Mouse (Mus musculus): ENCODE data around the gene Kdsr. TPM values are rescaled to one million over a fixed set of nuclear protein-coding genes. Genes with fewer than 3 reads are reported as not detected.

The Kdsr gene
- polyA plus RNA-seq, 1 experiment from 2014 or later = 17.5 TPM

DNA sequence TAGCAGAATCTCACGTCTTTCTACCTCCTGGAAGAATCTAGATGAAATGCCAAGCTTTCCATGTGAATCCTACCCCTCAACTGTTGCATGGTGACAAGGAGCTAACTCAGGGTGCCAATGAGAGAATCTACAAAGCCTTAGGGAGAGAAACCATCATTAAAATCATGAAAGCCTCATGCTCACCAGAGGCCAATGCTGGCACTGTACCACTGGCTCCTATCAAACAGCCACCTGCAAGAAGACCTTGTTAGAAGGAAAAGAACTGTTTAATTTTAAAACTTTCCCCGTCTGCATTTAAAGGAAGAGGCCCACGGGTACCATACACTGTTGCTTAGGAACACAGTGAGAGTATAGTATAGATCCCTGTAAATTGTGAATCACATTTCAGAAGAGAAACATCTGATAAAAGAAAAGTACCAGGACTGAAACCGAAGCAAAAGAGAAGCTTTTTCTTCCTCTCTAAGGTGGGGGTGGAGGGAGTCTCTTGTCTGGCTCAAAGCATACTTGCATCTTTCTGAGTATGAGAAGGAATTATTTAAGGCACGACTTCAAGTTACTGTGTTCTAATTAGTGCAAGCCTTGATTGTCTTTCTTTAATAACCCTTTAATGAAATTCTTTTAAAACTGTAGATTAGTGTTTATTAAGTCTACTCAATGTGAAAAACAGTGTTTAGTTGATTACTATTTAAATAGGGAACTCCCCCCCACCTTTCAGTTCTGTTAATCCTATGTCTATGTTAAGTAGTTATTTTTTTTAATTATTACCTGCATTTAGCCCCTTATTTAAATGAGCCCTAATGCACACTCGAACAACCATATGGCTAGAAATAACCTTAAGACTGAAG, 52.3 kb downstream of the Kdsr start:
- Histone ChIP-seq H3K4me1 (replicated peaks; ENCODE audit: control insufficient read depth, insufficient read depth, low read length) (peaks cover 23% of the 10 kb centered on the region), H3K4me3 (ENCODE audit: low read length) (no peak overlapping the region), H3K27ac (ENCODE audit: low read length) (no peak overlapping the region), H3K4me2 (ENCODE audit: low read depth, low read length) (no peak overlapping the region), H3K36me3 (ENCODE audit: control insufficient read depth, insufficient read depth, low read length) (no peaks in the 10 kb centered on the region), H3K9ac (ENCODE audit: low read length) (no peak overlapping the region), H3K27me3 (ENCODE audit: control insufficient read depth, insufficient read depth, low read depth, low read length) (no peaks in the 10 kb centered on the region), H3K9me3 (ENCODE audit: control insufficient read depth, low read length) (no peaks in the 10 kb centered on the region)
- WGBS = 68% methylated on average over 6 of the region's 6 CpGs
- no peak for ATAC-seq (ENCODE audit: low read depth)

DNA sequence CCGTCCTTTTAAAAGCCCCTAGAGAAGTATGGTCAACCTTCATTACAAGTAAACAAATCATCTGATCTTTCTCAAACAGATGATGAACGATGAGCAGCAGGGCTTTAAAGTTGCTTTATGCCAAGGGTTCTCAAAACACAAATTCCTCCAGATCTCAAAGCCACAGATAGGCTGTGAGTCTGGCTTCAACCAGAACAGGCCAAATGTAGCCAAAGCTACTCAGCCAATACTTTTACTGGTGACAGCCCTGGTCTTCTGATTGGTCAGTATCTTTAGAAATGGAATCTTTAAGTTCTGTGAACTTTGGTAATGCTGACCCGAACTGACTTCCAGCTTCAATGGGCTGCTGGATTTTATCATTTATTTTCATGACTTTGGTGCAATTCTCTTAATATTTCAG, 56.3 kb downstream of the Kdsr start:
- no peaks in the 10 kb centered on the region for H3K27me3 ChIP-seq (ENCODE audit: control insufficient read depth, insufficient read depth, low read depth, low read length)
- no peak overlapping the region for H3K27ac ChIP-seq (ENCODE audit: low read length)
- ATAC-seq (ENCODE audit: low read depth) = peak; percentile 39
- 35% methylated on average over 3 of the region's 3 CpGs for WGBS
- no peaks in the 10 kb centered on the region for H3K9me3 ChIP-seq (ENCODE audit: control insufficient read depth, low read length)
- H3K9ac ChIP-seq (ENCODE audit: low read length) = no peak overlapping the region
- H3K36me3 ChIP-seq (ENCODE audit: control insufficient read depth, insufficient read depth, low read length) = no peaks in the 10 kb centered on the region
- peaks cover 8% of the 10 kb centered on the region; the same call in 1 of the 2 replicates for H3K4me1 ChIP-seq (replicated peaks; ENCODE audit: control insufficient read depth, insufficient read depth, low read length)
- H3K4me3 ChIP-seq (ENCODE audit: low read length) = no peak overlapping the region
- no peak overlapping the region for H3K4me2 ChIP-seq (ENCODE audit: low read depth, low read length)

DNA sequence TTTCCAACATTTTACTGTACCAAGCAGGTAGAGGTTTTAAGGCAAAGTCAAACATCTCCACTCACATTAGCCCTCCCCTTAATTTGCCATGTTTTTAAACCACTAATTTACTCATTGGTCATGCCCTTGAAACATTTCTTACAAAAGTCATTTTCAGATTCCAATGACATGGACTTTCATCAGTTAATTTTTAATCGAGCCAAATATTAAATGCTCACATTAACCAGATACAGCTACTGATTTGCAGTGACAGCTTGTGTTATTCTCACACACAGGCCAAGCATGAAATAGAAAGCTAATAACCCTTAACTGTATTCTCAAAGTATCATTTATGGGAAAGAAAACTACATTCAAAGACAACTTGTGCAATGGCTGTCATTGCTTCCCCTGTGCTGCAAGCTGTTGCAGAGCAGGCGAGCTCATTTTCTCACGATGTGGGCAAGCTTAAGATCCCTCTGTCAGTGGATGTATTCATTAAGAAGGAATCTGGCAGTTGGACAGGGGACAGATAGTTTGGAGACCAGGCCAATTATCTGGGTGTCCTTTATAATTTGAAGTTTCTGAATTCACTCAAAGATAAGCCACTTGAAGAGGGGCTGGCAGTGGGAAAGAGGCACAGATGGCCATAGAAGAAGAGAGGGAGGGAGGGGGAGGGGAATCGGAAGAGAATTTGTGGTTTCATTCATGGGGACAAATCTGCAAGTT, 56.9 kb downstream of the Kdsr start:
- H3K4me1 ChIP-seq (replicated peaks; ENCODE audit: control insufficient read depth, insufficient read depth, low read length) = peaks cover 8% of the 10 kb centered on the region; the same call in 1 of the 2 replicates
- no peaks in the 10 kb centered on the region for H3K27me3 ChIP-seq (ENCODE audit: control insufficient read depth, insufficient read depth, low read depth, low read length)
- no peaks in the 10 kb centered on the region for H3K36me3 ChIP-seq (ENCODE audit: control insufficient read depth, insufficient read depth, low read length)
- no peaks in the 10 kb centered on the region for H3K9me3 ChIP-seq (ENCODE audit: control insufficient read depth, low read length)
- no peak overlapping the region for H3K9ac ChIP-seq (ENCODE audit: low read length)
- no peak overlapping the region for H3K4me2 ChIP-seq (ENCODE audit: low read depth, low read length)
- no peak overlapping the region for H3K27ac ChIP-seq (ENCODE audit: low read length)
- 40% methylated on average over 4 of the region's 4 CpGs for WGBS
- peak; percentile 85 for ATAC-seq (ENCODE audit: low read depth)
- no peak overlapping the region for H3K4me3 ChIP-seq (ENCODE audit: low read length)

- Histone ChIP-seq H3K4me2 (ENCODE audit: low read depth, low read length) (no peak overlapping the region), H3K9me3 (ENCODE audit: control insufficient read depth, low read length) (no peaks in the 10 kb centered on the region), H3K27me3 (ENCODE audit: control insufficient read depth, insufficient read depth, low read depth, low read length) (no peaks in the 10 kb centered on the region), H3K36me3 (ENCODE audit: control insufficient read depth, insufficient read depth, low read length) (no peaks in the 10 kb centered on the region), H3K27ac (ENCODE audit: low read length) (no peak overlapping the region), H3K4me3 (ENCODE audit: low read length) (no peak overlapping the region), H3K9ac (ENCODE audit: low read length) (no peak overlapping the region), H3K4me1 (replicated peaks; ENCODE audit: control insufficient read depth, insufficient read depth, low read length) (peaks cover 6% of the 10 kb centered on the region; the same call in 1 of the 2 replicates)
- ATAC-seq (ENCODE audit: low read depth) = no peak
- WGBS = 85% methylated on average over 9 of the region's 9 CpGs
These were observed 58.9 kb downstream of the Kdsr start for GRCm38 (mm10) chr1:106700520-106701114.

GRCm38 (mm10) chr1:106696472-106696871, 63.1 kb downstream of the Kdsr start:
- H3K9me3 ChIP-seq (ENCODE audit: control insufficient read depth, low read length) = no peaks in the 10 kb centered on the region
- no peak overlapping the region for H3K4me3 ChIP-seq (ENCODE audit: low read length)
- H3K9ac ChIP-seq (ENCODE audit: low read length) = no peak overlapping the region
- 82% methylated on average over 5 of the region's 5 CpGs for WGBS
- no peak overlapping the region for H3K4me2 ChIP-seq (ENCODE audit: low read depth, low read length)
- no peaks in the 10 kb centered on the region for H3K27me3 ChIP-seq (ENCODE audit: control insufficient read depth, insufficient read depth, low read depth, low read length)
- H3K27ac ChIP-seq (ENCODE audit: low read length) = no peak overlapping the region
- H3K4me1 ChIP-seq (replicated peaks; ENCODE audit: control insufficient read depth, insufficient read depth, low read length) = no peaks in the 10 kb centered on the region
- no peaks in the 10 kb centered on the region for H3K36me3 ChIP-seq (ENCODE audit: control insufficient read depth, insufficient read depth, low read length)
- no peak for ATAC-seq (ENCODE audit: low read depth)

GRCm38 (mm10) chr1:106695649-106696048, 63.9 kb downstream of the Kdsr start:
- Histone ChIP-seq H3K27ac (ENCODE audit: low read length) (no peak overlapping the region), H3K9me3 (ENCODE audit: control insufficient read depth, low read length) (no peaks in the 10 kb centered on the region)
- ATAC-seq (ENCODE audit: low read depth) = no peak

DNA sequence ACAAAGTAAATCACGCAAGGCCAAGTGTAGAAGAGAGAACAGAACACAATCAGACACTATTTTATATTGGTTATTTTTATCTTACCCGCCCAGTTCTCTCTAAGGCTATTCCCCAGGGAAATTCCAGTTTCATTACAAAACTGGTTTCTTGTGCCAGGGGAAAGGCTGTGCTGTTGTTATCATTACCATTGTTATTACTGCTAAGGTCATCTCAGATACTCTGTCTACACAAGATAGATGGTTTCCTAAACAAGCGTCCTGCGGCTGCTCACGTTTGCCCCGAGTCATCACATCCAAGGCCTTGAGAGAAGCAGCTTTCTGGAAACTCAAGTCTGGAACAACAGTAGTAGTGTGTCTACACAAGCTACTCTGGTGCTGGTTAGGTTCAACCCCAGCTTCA, 65.2 kb downstream of the Kdsr start:
- H3K27ac ChIP-seq (ENCODE audit: low read length) = no peak overlapping the region
- peak; percentile 41; the same call in 1 of the 2 replicates for ATAC-seq (ENCODE audit: low read depth)
- H3K4me3 ChIP-seq (ENCODE audit: low read length) = no peak overlapping the region
- no peaks in the 10 kb centered on the region for H3K36me3 ChIP-seq (ENCODE audit: control insufficient read depth, insufficient read depth, low read length)
- 64% methylated on average over 6 of the region's 6 CpGs for WGBS
- no peak overlapping the region for H3K4me2 ChIP-seq (ENCODE audit: low read depth, low read length)
- no peak overlapping the region for H3K9ac ChIP-seq (ENCODE audit: low read length)
- H3K4me1 ChIP-seq (replicated peaks; ENCODE audit: control insufficient read depth, insufficient read depth, low read length) = no peaks in the 10 kb centered on the region
- no peaks in the 10 kb centered on the region for H3K9me3 ChIP-seq (ENCODE audit: control insufficient read depth, low read length)
- H3K27me3 ChIP-seq (ENCODE audit: control insufficient read depth, insufficient read depth, low read depth, low read length) = no peaks in the 10 kb centered on the region

More at GRCm38 (mm10) chr1:106695649-106696048, 63.9 kb downstream of the Kdsr start:
- no peaks in the 10 kb centered on the region for H3K4me1 ChIP-seq (replicated peaks; ENCODE audit: control insufficient read depth, insufficient read depth, low read length)
- no peak overlapping the region for H3K9ac ChIP-seq (ENCODE audit: low read length)
- no peak overlapping the region for H3K4me3 ChIP-seq (ENCODE audit: low read length)
- no peak overlapping the region for H3K4me2 ChIP-seq (ENCODE audit: low read depth, low read length)
- no peaks in the 10 kb centered on the region for H3K27me3 ChIP-seq (ENCODE audit: control insufficient read depth, insufficient read depth, low read depth, low read length)
- H3K36me3 ChIP-seq (ENCODE audit: control insufficient read depth, insufficient read depth, low read length) = no peaks in the 10 kb centered on the region
- WGBS = 81% methylated on average over 4 of the region's 4 CpGs

GRCm38 (mm10) chr1:106692599-106692998, 66.9 kb downstream of the Kdsr start:
- no peaks in the 10 kb centered on the region for H3K9me3 ChIP-seq (ENCODE audit: control insufficient read depth, low read length)
- no peak overlapping the region for H3K9ac ChIP-seq (ENCODE audit: low read length)
- no peak overlapping the region for H3K27ac ChIP-seq (ENCODE audit: low read length)
- H3K36me3 ChIP-seq (ENCODE audit: control insufficient read depth, insufficient read depth, low read length) = no peaks in the 10 kb centered on the region
- no peaks in the 10 kb centered on the region for H3K27me3 ChIP-seq (ENCODE audit: control insufficient read depth, insufficient read depth, low read depth, low read length)
- no peak for ATAC-seq (ENCODE audit: low read depth)
- H3K4me3 ChIP-seq (ENCODE audit: low read length) = no peak overlapping the region
- H3K4me1 ChIP-seq (replicated peaks; ENCODE audit: control insufficient read depth, insufficient read depth, low read length) = peaks cover 3% of the 10 kb centered on the region; the same call in 1 of the 2 replicates
- H3K4me2 ChIP-seq (ENCODE audit: low read depth, low read length) = no peak overlapping the region

DNA sequence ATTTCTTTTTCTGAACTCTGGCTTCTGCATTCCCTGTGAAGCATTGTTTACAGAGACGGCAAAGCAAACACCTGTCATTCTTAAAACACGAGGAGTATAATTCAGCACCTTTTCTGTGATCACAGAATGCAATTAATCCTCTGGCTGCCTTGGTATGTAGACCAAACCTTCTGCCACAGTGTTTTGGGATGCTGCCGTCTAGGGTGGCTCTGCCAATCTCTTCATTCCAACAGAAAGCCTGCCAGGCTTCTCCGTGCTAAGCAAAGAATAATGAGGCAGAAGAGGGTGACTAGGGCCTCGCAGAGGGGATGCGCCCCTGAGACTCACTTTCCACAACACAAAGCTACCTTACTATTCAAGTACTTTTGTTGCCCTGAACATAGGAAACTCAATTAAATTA, 68.6 kb downstream of the Kdsr start:
- WGBS = 64% methylated on average over 6 of the region's 6 CpGs
- no peaks in the 10 kb centered on the region for H3K36me3 ChIP-seq (ENCODE audit: control insufficient read depth, insufficient read depth, low read length)

More for the DNA sequence above, 68.6 kb downstream of the Kdsr start:
- no peak overlapping the region for H3K4me2 ChIP-seq (ENCODE audit: low read depth, low read length)
- no peaks in the 10 kb centered on the region for H3K27me3 ChIP-seq (ENCODE audit: control insufficient read depth, insufficient read depth, low read depth, low read length)
- no peaks in the 10 kb centered on the region for H3K9me3 ChIP-seq (ENCODE audit: control insufficient read depth, low read length)
- no peak overlapping the region for H3K4me3 ChIP-seq (ENCODE audit: low read length)
- no peak overlapping the region for H3K9ac ChIP-seq (ENCODE audit: low read length)
- H3K4me1 ChIP-seq (replicated peaks; ENCODE audit: control insufficient read depth, insufficient read depth, low read length) = peaks cover 3% of the 10 kb centered on the region; the same call in 1 of the 2 replicates
- no peak for ATAC-seq (ENCODE audit: low read depth)
- H3K27ac ChIP-seq (ENCODE audit: low read length) = no peak overlapping the region

Data from lung, embryonic 16.5 days (tissue).